Mouse (Mus musculus): ENCODE measurements at regions not wholly inside any gene's neighbourhood (a gene's known extent, or its start where the extent isn't known, plus 50 kb on each side); places are given as distances from the start of the nearest gene placed in this dataset.

DNA sequence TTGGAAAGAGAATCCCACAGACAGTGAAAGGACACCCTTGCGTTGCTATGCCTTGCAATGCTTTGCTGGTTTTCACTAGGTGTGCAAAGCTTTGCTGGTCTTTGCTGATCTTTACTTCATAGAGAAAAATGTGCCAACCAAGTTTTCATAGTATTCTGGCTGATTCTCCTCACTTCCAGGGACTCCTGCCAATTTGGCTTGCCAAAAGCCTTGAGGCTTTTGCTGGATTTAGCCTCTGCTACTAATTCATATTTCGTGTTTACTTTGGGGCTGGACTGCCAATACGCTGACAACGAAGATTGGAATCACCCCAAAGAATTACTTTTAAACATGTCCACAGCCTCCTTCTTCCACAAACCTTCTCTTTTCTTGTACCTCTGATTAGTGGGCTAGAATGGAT, 162.2 kb upstream of the Ednrb start:
- DNase-seq = no peak

GRCm38 (mm10) chr14:104005132-104005531, 160.9 kb upstream of the Ednrb start:
- no peak for DNase-seq

DNA sequence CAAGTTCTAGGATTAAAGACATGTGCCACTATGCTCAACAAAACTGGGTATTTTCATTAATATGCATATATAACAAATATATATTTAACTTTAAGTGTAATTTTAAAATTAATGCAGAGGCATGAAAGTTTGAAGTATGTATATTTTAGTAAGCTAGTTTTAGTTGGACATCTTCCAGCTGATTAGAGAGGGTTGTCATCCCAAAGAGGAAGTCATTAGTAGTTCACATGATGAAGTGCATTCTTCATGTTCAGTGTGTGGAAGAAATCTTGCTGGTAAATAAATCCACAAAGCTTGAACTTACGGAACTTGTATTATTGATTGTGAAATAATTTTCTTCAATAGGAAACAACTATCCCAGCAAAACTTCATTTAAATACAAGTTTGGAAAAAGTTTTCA, 158.2 kb upstream of the Ednrb start:
- no peak for DNase-seq

- DNase-seq = no peak
These were observed 146.2 kb upstream of the Ednrb start for GRCm38 (mm10) chr14:103990418-103990817.

DNA sequence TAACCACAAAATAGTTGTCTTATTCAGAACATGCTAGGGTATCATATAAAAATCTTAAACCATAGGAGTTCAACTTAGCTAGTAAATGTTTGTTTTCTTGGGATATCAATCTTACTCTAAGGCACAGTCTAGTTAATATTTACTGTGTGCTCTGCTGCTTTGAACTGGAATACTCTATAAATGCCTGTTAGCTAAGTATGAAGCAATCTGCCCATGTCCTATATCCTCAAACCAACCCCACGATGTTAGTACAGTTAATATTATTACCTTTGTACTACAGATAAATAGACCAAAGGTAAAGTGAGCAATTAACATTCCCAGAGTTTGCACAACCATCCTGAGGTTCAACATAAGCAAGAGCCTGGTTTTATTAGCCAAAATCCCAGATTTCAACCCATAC, 145.7 kb upstream of the Ednrb start:
- no peak for DNase-seq

- no peak for DNase-seq
These were observed 143.1 kb upstream of the Ednrb start for GRCm38 (mm10) chr14:103987266-103987665.

- no peak for DNase-seq
These were observed 140.1 kb upstream of the Ednrb start for GRCm38 (mm10) chr14:103984349-103984748.

- DNase-seq = no peak
These were observed 134.6 kb upstream of the Ednrb start for GRCm38 (mm10) chr14:103978808-103979207.

- no peak for DNase-seq
These were observed 133.6 kb upstream of the Ednrb start for GRCm38 (mm10) chr14:103977769-103978168.

DNA sequence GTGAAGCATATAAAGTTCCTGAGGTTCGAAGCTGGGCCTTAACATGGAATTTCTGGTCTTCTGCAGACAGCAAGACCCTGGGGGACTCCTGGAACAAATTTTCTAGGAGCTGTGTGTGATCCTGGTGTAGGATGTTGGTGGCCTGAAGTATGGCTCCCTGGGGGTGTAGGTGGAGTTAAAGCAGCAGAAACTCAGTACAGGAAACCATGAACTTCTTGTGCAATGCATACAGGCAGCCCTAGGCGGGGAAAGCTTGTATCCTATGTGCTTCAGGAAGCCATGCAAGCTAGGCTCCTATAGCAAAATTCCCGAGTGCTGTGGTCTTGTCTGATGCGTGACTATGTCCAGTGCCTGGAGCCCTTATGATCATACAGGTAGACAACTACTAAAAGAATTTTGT, 129.8 kb upstream of the Ednrb start:
- no peak for DNase-seq

GRCm38 (mm10) chr14:103973111-103973510, 128.9 kb upstream of the Ednrb start:
- no peak for DNase-seq

DNA sequence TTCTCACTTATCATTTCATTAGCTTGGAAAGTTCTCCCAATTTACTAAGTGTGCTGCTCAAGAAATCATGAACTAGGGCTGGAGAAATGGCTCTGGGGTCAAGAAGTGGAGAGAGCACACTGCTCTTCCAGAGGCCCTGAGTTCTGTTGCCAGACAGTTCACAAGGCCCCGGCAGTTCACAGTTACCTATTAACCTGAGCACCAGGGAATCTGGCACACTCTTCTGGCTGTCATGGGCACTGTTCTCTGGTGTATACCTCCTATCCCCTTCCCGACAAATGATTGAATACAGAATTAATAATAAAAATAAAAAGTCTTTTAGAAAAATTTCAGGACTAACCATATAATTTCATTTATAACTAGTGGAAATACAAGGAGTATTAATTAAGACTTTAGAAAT, 125.1 kb upstream of the Ednrb start:
- peak; percentile 54 for DNase-seq

DNA sequence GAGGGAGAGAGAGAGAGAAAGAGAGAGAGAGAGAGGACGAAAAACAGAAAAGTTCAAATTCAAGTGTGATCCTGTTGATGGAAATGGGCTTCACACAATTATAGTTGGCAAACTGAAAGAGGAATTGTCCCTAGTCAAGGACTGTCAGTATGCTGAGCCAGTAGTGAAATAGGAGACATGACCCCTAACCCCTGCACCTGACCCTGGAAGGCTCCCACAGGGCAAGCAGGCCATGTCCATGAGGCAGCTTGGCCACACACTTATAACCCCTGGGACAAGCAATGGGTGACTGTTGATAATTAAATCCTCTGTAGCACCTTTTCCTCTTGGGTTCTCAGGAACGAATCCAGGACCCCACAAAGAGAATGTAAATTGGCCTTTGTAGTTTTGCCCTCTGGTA, 122.1 kb upstream of the Ednrb start:
- no peak for DNase-seq

DNA sequence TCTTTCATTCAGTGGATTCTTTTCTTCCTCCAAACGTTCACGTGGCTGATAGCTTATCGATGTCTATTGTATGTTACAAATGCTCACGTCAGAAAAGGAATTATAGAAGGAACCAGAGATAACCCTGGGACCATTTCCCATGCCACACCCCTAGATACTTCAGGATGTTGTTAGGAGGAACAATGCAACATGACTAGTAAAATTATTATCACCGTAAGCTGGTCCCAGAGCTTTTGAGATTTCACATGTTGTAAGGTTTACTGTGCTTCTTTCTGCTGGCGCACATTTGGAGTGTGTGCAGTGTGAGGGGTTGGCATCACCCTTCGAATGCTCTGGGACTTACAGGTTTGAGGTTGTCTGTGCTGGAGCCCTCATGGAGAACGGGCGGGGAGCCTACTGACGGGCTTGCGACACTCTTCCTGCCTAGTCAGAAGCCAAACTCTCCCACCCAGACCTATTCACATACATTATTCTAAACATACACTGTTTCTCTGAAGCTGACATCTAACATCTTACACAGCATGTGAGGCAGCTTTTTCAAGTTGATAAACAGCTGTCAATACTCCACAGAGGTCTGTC, 118.2 kb upstream of the Ednrb start:
- DNase-seq = no peak

GRCm38 (mm10) chr14:103951899-103952298, 107.7 kb upstream of the Ednrb start:
- no peak for DNase-seq

DNA sequence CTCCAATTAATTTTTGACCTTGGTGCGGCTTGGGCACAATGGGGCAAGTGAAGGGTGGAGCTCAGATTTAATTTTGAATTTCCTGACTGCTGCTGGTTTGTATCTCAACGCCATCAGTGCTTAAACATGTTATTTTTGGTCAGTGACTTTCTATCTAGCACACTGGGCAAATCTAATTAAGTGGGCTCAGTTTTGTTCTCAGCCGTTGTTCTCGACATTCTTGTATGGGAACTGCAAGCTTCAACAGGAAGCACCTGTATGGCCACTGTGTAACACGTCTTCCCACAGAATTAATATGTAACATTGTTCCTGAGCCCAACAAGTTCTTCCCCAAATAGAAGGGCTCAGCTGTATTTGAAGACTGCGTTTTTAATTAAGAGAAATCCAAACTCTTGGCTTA, 105.7 kb upstream of the Ednrb start:
- DNase-seq = no peak

DNA sequence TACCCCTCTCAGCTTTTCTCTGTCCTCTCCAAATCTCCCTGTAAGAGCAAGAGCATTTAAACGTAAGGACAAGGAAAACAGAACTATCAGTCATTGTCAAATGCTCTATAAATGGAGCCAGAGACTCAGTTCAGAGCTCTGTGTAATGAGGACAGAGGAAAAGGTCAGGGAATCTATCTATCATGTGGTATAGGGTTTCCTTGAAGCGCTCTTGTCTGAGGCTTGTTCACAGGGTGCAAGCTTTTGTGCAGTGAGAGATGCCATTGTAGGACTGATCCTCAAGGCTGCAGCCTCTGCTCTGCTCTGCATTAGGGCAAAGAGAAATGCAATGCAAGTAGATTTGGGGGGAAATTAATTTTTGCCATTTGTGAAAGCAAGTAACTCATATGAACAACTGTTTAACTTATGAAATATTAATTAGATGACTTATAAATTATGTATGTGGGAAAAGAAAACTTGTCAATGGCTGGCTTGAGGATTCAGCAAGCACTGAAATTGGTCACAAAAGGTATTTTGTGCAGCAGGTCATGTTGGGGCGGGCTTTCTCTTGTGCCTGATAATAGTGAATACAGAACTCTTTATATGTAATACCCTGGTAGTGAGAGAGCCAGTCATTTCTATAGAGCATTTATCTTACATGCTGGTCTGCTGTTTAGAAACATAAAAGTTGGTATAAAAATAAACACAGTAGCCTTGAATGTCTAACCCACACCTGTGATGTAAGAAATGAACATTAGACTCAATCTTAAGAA, 104.0 kb upstream of the Ednrb start:
- no peak for DNase-seq

GRCm38 (mm10) chr14:103945753-103946152, 101.6 kb upstream of the Ednrb start:
- DNase-seq = no peak

- no peak for DNase-seq
These were observed 95.7 kb upstream of the Ednrb start for GRCm38 (mm10) chr14:103939867-103940266.

- DNase-seq = no peak
These were observed 94.7 kb upstream of the Ednrb start for GRCm38 (mm10) chr14:103938937-103939336.

GRCm38 (mm10) chr14:103938201-103938600, 94.0 kb upstream of the Ednrb start:
- DNase-seq = peak; percentile 67

DNA sequence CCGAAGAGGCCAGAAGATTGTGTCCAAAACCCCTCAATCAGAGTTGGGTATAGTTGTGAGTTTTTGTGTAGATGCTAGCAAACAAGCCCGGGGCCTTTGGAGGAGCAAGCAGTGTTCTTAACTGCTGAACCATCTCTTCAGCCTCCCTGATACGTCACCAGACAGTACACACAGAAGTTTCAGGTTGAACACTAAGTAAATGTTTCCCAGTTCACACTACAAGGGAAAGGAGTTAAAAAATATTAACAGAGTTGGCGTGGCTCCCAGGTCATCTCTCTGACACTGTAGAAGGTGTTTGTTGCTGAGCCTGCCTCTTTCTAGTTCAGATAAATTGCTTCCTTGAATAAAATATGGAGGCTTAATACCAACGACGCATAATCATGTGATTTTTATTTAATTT, 93.5 kb upstream of the Ednrb start:
- peak; percentile 42 for DNase-seq

DNA sequence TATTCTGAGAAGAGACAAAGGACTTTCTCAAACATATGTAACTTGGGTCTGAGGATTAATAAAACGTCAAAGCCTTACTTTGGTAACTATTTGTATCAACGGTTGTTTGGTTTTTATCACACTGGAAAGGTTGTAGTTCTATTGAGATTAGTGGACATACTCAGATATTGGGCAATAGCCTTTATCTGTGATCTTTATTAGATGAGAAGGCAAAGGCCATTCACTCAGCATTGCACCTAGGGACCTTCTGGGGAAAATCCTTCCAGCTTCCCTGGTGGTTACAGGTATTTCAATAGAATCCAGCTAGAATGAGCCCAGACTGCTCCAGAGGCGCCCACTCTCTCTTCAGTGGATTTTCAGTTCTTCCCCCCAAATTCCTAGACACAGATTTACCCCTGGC, 89.6 kb upstream of the Ednrb start:
- DNase-seq = no peak

- DNase-seq = peak; percentile 20
These were observed 88.0 kb upstream of the Ednrb start for GRCm38 (mm10) chr14:103932170-103932569.

Data from kidney, adult 18-20 months (tissue).